Mouse (Mus musculus): ENCODE measurements around the gene Plch2.

GRCm38 (mm10) chr4:155066834-155067522 is 10.4 kb upstream of the Plch2 start, which contains the start of gene Pex10:
- no peak; the same call in 1 of the 2 replicates for TF ChIP-seq CTCF (IDR thresholded peaks at IDR 0.05; ENCODE audit: low read depth)
- no peak for TF ChIP-seq EP300 (IDR thresholded peaks at IDR 0.05; ENCODE audit: low read depth)

All from liver, embryonic 14.5 days (tissue).